Mouse (Mus musculus) layer of hippocampus, postnatal 10 days (tissue): Measurements from ENCODE around the gene Fnbp1. TPM values are rescaled to one million over a fixed set of nuclear protein-coding genes. Genes with fewer than 3 reads are reported as not detected.

Experiments used
- DNase-seq, 2 experiments: peaks; one replicate each; pipeline ENCODE4 v3.0.0; 2021; ENCODE audit warnings: low spot score in 2 of 2
- total RNA-seq, 2 experiments: library from RNA; stranded (reverse); gene quantifications; 2 replicates each; pipeline ENCODE4 v1.2.3; 2021

The Fnbp1 gene
- total RNA-seq, 2 experiments from 2014 or later: 90.2 to 99.0 TPM

DNA sequence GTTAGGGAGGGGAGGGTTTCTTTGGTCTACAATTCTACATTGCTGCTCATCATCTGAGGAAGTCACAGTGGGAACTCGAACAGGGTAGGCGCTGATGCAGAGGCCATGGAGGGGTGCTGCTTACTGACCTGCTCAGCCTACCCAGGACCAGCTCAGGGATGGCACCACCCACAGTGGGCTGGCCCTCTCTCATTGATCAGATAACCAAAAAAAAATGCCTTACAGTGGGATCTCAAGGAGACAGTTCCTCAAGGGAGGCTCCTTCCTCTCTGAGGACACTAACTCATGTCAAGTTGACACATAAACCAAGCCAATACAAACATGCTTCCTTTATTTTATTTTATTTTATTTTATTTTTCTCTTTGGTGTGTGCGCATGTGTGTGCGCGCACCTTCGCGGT, 72.3 kb downstream of the Fnbp1 start:
- DNase-seq: no peak

DNA sequence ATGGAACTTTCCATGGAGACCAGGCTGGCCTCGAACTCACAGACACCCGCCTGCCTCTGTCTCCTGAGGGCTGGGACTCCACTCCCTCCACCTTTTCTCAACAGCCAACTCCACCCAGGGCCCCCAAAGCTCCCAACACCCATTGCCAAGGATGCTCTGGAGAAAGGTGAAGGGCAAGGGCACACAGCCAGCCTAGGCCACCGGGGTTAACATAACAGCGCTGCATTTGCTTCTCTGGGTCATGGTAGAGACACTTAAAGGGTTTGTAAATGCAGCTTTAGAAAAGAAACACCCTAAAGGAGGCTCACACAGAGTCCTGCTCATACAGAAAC, 72.7 kb downstream of the Fnbp1 start:
- DNase-seq: no peak

DNA sequence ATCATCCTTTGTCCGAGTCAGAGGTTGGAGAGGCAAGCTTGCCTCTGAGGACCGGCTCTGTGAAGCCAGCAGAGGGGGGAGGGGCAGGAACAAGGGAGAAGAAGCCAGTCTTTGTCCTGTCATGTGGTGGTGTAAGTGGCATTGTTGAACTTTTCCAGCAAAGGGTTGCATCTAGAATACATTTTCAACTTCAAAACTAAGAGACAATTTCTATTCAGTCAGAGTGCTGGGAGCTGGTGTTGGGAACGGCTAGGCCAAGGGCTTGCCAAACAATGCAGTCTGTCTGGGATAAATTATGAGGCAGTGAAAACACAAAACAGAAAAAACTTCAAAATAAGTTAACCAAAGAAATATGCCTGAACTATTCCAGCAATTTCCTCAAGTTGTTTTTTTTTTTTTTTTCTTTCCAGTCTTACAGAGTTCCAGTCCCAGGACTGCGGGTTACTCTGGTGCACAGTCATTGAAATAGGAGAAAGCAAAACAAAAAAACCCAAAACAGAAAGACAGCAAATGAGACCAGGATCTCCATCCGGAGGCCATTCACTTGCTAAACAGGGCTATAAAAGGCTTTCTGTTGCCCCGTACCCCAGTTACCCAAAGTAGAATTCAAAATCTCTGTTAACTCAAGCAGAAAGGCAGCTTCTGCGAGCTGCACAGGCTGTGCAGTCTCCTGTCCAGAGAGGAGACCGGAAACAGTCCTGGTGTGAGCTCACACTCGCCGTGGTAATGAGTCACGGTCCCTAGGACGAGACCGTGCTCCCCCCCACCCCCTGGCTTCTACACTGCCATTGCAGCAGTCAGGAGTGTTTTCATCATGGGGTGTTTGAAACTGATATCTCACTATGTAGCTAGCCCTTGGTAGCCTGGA, 73.3 kb downstream of the Fnbp1 start:
- peak; percentile 49 to 62 for DNase-seq

DNA sequence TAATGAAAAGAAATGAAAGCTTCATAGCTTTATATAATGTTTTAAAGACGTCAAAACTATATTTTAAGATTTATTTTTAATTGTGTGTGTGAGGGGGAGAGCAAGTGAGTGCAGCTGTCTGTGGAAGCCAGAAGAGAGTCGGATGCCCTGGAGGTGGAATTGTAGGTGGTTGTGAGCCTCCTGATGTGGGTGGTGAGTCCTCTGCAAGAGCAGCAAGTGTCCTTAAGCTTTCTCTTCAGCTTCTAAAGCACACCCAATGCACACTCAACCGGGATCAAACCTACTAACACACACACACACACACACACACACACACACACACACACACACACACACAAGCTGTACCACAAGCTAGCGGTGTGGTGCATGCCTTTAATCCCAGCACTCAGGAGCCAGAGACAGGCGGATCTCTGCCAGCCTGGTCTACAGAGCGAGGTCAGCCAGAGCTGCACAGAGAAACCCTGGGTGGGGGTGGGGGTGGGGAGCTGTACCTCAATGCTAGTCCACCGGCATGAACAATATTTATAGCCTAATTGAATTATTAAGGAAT, 74.0 kb downstream of the Fnbp1 start:
- DNase-seq: no peak

DNA sequence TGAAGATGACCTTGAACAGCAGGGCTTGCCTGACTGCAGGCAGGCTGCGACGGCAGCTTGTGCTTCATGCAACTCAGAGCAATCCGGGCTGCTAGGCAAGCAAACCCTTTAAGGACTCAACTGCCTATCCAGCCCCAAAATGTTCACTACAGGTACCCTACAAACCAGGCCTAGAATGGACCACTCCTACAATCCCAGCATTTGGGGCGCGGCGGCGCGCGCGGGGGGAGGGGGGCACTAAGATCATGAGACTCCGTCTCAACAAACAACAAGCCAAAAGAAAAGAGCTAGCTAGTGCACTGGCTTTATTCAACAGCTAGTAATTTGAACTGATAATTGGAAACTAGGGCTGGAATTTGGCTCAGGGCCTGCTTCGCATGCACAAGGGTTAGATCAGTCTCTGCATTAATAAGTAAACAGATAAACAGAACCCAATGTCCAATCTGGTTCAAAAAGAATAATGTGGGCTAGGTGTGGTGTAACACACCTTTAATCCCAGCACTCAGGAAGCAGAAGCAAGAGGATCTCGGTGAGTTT, 74.7 kb downstream of the Fnbp1 start:
- DNase-seq: no peak

DNA sequence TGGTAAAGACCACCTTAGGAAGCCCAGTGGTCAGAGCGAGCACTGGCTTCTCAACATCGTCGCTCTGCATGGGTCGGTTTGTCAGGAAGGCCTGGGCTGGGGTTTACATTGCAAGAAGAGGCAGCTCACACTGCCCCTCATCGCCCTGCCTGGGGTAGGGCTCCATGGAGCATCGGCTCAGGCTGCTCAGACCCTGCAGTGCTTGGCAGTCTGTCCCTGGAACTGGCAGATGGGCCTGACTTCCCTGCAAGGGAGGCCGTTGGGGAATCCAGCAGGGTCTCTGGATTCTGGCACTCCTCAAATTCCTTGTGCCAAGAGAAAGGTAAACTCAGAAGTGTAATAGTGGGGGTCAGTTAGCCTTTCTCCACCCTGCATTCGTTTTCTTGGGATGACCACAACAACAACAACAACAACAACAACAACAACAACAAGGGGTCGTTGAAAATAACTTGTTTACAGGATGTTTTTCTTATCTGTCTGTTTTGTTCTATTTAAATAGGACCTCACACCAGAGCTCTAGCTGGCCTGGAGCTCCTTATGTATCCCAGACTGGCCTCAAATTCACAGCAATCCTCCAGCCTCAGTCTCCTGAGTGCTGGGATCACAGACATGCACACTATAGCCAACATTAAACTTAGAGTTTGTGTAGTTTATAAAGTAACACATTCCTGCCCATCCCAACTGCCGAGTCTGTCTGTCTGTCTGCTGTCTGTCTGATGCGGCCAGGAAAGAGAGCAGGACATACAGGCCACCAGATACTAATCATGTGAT, 75.6 kb downstream of the Fnbp1 start:
- DNase-seq: peak; percentile 32 to 43

DNA sequence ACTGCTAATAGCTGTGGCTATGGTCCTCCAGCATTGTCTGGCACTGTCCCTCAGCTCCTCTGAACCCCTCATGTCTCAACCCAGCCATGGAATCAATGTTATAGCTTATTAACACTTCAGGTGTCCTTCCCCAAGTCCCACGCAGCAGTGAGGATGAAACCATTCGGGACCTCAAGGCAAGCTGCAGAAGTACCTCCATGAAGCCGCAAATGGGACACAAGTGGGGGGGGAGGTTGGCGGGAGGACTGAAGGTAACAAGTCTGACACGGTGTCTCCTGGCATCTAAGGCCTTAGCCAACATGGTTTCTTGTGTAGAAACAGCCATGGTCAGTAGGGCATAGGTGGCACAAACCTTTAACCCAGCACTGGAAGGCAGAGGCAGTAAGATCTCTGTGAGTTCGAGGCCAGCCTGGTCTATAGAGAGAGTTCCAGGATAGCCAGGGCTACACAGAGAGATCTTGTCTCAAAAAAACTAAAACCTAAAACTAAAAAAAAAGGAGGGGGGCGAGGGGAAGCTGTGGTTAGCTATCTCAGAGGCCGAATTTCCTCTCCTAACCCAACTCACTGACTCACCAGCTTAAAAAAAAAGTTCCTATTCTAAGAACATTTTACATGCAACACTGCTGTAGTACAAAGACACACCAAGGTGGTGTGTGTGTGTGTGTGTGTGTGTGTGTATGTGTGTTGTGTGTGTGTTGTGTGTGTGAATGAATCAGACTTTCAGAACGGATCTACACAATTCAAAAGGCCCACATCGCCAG, 79.8 kb downstream of the Fnbp1 start:
- DNase-seq: no peak

DNA sequence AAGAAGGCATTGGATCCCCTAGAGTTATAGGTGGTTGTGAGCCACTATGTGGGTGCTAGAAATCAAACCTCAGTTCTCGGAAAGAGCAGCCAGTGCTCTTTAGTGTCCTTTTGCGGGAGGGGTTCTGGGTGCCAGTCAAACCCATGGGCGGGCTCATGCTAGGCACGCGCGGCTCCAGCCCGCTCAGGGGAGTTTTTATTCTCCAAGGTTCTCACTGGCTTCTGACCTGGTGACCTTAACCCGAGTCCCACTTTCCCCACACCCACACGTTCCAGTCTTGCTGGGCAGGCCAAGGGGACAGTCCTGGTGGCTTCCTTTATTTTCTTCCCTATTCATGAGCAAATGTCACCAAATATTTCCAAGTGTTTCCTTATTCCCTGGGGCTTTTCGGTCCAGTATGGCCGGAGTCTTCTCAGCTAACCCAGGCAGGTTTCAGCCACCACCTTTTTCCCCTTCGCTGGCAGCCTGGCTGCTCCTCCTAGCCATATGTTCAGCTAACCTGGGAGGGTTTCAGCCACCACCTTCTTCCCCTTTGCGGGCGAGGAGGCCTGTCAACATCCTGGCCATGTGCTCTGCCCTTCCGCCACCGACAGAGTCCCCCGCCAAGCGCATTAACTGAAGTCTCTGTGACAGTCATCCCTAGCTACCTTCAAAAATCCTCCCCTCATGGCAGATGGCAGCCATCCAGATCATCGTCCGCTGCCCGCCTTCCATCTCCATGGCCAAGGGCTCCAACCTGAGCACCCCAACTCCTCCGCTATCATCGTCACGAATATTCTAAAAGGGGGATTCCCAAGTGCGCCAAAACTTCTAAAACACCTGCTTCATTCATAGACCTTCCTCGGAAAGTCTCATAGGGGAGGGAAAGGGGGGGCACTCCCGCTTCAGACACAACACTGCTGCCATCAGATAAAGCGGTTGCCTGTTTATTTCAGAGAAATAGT, 80.7 kb downstream of the Fnbp1 start:
- no peak for DNase-seq

DNA sequence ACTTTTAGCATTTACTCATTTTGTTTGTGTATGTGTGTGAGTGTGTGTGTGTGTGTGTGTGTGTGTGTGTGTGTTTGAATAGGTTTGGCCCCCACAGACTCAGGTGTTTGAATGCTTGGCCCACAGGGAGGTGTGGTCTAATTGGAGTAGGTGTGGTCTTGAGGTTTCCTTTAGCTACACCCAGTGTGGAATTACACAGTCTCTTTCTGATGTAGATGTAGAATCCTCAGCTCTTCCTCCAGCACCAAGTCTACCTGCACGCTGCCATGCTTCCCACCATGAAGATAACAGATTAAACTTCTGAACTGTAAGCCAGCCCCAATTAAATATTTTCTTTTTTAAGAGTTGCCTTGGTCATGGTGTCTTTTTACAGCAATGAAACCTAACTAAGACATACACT, 81.5 kb downstream of the Fnbp1 start:
- no peak for DNase-seq

DNA sequence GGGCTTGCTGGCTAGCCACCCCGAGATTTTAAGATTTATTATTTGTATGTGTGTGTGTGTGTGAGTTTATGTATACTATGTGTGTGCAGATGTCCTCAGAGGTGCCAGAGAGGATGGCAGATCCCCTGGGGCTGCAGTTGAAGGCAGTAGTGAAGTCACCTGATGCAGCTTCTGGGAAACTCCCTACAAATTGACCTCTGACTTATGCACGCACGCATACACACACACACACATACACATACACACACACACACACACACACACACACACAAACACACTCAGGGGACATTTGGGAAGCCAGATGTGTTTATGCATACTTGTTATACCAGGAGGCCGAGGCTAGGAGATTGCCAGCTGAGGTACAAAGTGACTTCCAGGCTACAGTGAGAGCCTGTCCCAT, 83.4 kb downstream of the Fnbp1 start:
- DNase-seq: no peak

DNA sequence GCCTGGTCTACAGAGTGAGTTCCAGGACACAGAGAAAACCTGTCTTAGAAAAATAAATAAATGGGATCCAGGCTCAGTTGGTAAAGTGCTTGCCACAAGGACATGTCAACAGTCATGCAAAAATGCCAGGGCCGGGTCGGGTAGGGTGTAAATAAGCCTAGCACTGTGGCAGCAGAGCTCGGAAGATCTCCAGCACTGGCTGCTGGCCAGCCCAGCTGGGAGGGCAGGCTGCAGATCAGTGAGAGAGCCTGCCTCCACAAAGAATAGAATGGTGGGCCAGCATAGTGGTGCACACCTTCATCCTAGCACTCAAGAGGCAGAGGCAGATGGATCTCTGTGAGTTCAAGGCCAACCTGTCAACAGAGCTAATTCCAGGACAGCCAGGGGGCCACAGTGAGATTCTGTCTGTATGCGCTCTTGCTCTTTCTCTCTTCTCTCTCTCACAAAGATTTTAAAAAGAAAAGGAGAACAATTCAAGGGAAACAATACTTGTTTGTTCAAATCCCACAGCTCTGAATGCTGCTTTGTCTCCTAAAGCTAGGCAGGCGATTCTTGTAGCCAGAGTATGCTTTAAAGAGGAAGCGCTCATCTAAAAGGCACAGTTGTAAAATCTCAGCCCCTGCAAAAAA, 84.1 kb downstream of the Fnbp1 start:
- DNase-seq: no peak

DNA sequence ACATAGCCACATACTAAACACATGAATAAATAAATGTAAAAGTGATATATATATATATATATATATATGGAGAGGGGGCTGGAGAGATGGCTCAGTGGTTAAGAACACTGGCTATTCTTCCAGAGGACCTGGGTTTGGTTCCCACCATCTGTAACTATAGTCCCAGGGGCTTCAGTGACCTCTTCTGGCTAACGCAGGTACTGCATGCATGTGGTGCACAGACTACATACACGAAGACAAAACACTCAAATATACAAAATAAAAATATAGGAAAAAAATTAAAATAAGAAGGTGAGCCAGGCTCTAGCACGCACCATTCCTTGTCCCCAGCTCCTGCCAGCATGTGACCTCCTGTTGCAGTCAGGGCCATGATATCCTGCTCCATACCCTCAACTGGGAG, 85.7 kb downstream of the Fnbp1 start:
- DNase-seq: no peak

DNA sequence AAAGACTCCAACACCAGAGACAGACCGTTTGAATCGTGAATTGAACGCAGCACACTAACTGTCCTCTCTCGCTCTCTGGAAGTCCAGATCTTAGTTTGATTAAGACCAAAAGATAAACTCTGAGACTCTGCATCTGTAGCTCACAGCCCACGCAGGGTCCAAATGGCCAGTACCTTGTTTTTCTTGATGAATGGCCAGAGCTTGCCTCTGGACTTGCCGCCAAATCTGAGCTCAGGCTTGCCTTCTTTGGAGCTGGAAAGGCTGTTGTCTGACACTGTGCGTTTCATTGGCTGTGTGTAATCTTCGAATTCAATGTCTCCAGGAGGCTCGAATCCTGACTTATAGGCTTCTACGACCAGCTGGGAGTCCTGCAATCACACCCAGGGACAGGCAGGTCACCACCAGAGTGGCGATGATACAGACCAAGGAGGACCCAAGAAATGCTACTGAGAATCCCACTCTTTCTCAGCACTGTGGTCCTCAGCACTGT, 87.9 kb downstream of the Fnbp1 start:
- DNase-seq: no peak

DNA sequence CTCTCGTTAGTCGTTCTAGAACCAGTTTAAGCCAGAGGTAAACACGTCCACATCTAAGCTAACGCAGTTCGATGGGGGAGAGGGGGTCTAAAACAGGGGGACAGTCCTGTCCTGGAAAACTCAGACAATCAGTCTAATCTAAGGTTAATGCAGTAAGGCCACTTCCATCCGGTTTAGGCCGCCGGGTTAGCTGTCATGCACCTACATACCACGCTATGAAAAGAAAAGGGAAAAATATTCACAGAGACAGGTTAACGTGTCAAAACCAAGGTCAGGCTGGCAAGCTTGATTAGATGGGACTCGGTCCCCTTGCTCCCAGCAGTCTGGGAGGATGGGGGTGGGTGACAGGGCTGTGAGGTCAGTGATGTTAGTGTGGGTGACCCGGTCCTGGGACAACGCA, 88.4 kb downstream of the Fnbp1 start:
- no peak for DNase-seq

DNA sequence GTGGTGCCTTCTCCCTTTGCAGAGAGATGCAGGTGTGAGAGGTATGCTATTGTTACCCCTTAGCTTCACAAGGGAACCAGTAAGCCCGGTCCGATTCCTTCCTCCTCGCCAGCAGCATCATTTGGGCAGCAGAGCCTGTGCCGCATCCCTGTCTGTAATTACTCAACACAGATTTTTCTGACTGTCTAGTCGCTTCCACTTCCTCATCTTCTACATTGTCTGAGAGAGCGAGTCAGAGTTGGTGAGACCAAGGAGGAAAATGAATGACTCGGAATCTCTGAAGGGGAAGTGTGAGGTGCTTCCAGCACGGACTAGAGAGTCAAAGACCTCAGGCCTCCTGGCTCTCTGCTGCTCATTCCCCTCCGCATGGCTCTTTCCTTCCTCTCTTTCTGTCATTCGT, 89.4 kb downstream of the Fnbp1 start:
- no peak for DNase-seq

DNA sequence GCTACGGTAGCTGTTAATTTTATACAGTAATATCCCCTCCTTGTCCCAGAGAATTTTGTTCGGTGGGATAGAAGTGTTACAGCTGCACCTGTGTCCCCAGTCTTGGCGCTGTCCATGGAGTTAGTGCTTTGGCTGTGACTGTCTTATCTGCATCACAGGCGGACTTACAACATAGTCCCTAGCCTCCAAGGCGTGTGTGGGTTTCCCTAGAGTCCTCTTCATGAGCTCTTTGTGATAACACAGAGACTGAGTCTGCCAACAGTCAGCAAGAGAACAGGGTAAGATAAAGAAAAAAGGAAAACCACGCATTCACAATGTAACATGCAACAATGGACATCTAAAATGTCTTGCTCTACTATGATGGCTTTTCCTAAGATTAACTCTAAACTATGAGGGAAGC, 93.8 kb downstream of the Fnbp1 start:
- no peak for DNase-seq

DNA sequence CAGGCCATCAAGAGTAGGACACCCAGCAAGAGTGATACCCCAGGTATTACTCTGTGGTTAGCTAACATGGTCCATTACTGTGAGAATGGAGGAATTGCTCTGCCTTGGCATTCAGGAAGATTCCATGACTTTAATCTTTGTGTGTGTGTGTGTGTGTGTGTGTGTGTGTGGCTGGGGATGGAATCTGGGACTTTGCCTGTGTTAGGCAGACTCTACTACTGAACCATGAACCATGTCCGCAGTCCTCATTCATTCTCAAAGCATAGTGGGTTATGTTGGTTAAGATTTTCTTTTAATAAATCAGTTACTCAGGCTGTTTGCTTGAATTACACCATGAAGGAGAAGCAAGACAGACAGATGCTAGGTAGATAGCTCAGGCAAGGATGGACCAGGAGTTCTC, 98.0 kb downstream of the Fnbp1 start:
- DNase-seq: no peak

DNA sequence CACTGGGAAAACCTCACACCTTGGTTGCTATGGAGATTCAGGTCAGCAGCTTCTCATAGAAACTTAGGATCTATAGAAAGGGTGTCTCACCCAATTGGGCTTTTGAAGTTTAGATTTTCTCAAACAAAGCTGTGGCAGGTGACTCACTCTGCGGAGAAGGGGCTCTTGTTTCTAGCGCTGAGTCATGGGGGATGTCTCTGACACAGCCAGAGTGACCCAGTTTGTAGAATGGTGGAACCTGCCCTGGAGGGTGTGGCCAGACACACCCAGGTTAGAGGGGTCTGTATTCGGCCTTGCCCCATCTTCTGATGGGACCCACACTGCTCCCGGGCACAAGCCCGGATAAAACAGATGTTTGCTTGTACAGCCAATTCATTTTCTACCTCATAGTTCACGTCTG, 98.9 kb downstream of the Fnbp1 start:
- no peak for DNase-seq

DNA sequence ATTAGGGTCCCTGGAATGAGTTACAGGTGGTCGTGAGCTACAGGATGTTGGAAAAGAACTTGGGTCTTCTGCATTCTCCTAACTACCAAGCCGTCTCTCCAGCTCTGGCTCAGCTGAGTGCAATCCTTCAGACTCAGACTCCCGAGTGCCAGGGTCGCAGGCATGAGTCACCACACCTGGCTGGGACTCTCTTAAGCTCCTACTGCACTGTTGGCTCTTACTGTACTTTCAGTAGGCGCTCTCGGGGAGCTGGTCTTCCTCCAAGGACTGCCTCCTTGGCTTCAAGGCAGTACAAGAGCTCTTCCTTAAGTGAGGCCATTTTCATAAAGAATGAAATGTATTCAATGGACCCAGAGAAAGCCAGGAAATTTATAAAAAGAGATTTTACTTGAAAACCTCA, 100.4 kb downstream of the Fnbp1 start:
- no peak for DNase-seq

DNA sequence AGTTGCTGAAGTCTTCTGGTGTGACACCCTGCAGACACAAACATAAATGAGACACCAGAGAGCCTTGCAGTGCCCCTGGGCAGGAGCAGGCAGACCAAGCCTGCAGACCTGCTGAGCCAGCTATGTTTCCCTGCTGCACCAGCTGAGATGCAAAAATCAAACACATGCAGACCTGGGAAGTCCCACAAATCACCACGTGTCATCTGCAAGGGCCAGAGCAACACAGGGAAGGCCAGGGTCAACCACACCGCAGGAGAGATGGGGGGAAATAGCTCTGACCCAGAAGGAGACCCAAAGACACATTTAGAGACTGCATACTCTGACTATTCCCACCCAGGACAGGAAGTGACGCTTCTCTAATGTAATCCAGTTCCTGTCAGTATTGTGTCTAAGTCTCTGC, 101.3 kb downstream of the Fnbp1 start:
- no peak for DNase-seq
